Mouse (Mus musculus): Measurements from ENCODE around the gene Tcl1b2. TPM values are rescaled to one million over a fixed set of nuclear protein-coding genes. Genes with fewer than 3 reads are reported as not detected.

Gene Tcl1b2
- 3.9 TPM for polyA plus RNA-seq (2014; fragmentation: Illumina TruSeq; extraction: RNeasy Lipid Tissue Mini Kit (QIAGEN cat#74804))

DNA sequence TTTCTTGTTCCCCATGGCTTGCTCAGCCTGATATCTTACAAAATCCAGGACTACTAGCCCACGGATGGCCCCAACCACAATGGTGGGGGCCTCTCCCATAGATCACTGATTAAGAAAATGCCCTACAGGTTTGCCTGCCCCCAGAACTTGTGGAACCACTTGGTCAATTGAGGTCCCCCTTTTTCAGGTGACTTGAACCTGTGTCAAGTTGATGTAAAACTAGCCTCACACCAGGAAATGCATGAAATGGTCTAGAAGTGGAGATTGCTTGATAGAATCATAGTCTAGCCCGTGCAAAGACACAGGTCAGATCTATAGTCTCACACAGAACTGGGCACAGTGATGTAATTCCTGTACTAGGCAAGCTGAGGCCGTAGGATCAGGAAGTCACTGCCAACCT, at the start of gene Tcl1b2:
Tcl1b2 (plus strand) TSS at position 301 of the 400 bp plus-strand sequence.

DNA sequence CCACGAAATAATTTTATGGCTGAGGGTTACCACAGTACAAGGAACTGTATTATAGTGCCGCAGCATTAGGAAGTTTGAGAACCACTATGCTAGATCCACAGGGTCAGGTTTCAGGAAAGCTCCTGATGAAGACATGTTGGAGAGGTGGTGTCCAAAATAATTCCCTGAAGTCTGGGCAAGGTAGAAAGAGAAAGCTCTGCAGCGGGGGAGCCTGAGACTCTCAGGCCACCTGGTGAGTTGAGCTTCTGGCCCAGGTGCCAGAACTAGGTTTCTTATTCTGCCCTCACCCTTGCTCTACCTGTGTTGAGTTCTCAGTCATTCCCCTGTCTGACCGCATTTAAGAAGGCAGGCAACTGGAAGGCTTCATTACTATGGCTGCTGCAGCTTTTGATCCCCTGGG, 13.6 kb downstream of the Tcl1b2 start, which contains the start of gene Tcl1b1:
Tcl1b1 (plus strand) TSS at position 301 of the 400 bp plus-strand sequence.

DNA sequence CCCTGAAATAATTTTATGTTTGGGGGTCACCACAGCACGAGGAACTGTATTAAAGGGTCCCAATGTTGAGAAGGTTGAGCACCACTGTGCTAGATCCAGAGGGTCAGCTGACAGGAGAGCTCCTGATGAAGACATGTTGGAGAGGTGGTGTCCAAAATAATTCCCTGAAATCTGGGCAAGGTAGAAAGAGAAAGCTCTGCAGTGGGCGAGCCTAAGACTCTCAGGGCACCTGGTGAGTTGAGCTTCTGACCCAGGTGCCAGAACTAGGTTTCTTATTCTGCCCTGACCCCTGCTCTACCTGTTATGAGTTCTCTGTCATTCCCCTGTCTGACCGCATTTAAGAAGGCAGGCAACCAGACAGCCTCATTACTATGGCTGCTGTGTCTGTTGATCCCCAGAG, 30.2 kb downstream of the Tcl1b2 start, which contains the start of gene Tcl1b5:
Tcl1b5 (plus strand) TSS at position 301 of the 400 bp plus-strand sequence.

DNA sequence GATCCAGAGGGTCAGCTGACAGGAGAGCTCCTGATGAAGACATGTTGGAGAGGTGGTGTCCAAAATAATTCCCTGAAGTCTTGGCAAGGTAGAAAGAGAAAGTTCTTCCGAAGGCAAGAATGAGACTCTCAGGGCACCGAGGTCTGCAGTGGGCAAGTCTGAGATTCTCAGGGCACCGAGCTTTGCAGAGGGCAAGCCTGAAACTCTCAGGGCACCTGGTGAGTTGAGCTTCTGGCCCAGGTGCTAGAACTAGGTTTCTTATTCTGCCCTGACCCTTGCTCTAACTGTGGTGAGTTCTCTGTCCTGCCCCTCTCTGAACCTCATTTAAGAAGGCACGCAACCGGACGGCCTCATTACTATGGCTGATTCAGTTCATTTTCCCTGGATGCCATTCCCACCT, 44.9 kb downstream of the Tcl1b2 start, which contains the start of gene Tcl1b3:
Tcl1b3 (plus strand) TSS at position 301 of the 400 bp plus-strand sequence.

DNA sequence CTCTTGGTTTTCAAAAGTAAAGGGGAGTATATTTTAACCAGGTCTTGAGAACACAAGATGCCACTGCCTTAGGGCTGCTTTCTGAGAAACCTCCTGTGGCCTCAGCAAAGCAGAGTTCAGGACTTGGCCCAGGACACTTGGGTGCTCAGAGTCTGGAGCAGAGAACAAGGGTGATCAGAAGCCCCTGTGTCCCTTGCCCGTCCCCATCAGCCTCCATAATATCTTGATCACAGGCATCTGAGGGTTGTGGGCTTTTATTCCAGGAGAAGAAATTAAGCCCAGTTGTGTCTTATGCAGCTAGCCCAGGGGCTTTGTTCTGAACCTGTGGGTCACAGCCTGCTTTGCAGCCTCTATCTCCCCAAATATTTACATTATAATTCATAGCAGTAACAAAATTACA, 55.8 kb downstream of the Tcl1b2 start, which contains the start of gene Tcl1b4:
Tcl1b4 (plus strand) TSS at position 301 of the 400 bp plus-strand sequence.

Other genes starting within 250 kb of the Tcl1b2 start
- gene Syne3, start 136.2 kb upstream of the Tcl1b2 start, polyA plus RNA-seq (2014; fragmentation: Illumina TruSeq; extraction: RNeasy Lipid Tissue Mini Kit (QIAGEN cat#74804)) = 1.00 TPM
- gene Glrx5, start 113.3 kb upstream of the Tcl1b2 start, polyA plus RNA-seq (2014; fragmentation: Illumina TruSeq; extraction: RNeasy Lipid Tissue Mini Kit (QIAGEN cat#74804)) = 17.2 TPM
- gene Tcl1b1, start 13.7 kb downstream of the Tcl1b2 start, polyA plus RNA-seq (2014; fragmentation: Illumina TruSeq; extraction: RNeasy Lipid Tissue Mini Kit (QIAGEN cat#74804)) = 20.6 TPM
- gene Tcl1b5, start 30.3 kb downstream of the Tcl1b2 start, polyA plus RNA-seq (2014; fragmentation: Illumina TruSeq; extraction: RNeasy Lipid Tissue Mini Kit (QIAGEN cat#74804)) = 0.94 TPM
- gene Tcl1b3, start 45.0 kb downstream of the Tcl1b2 start, polyA plus RNA-seq (2014; fragmentation: Illumina TruSeq; extraction: RNeasy Lipid Tissue Mini Kit (QIAGEN cat#74804)) = 2.1 TPM
- 3.3 TPM for gene Tcl1b4, start 55.9 kb downstream of the Tcl1b2 start, polyA plus RNA-seq (2014; fragmentation: Illumina TruSeq; extraction: RNeasy Lipid Tissue Mini Kit (QIAGEN cat#74804))
- gene Tcl1, start 76.8 kb downstream of the Tcl1b2 start, polyA plus RNA-seq (2014; fragmentation: Illumina TruSeq; extraction: RNeasy Lipid Tissue Mini Kit (QIAGEN cat#74804)) = 2.0 TPM
- not detected for gene Tunar, start 187.9 kb downstream of the Tcl1b2 start, polyA plus RNA-seq (2014; fragmentation: Illumina TruSeq; extraction: RNeasy Lipid Tissue Mini Kit (QIAGEN cat#74804))